Mouse (Mus musculus) heart, embryonic 11.5 days (tissue): ENCODE data around the gene Slc25a12. TPM values are rescaled to one million over a fixed set of nuclear protein-coding genes. Genes with fewer than 3 reads are reported as not detected.

ENCODE experiments used
- ATAC-seq: fragments of 200-750 bp; cut with Nextera tagmentation; replicated peaks from 2 replicates; pipeline ENCODE4 v1.8.0; 2017; ENCODE audit warnings: moderate library complexity; ENCODE audit not compliant: insufficient number of reproducible peaks, low FRiP score, low TSS enrichment
- H3K27ac ChIP-seq: fragments of 300-500 bp; sonication (generic); 2 replicates; pipeline ENCODE4 v1.5.1; 2014; ENCODE audit warnings: mild to moderate bottlenecking, low read depth, low read length
- H3K27me3 ChIP-seq: fragments of 300-500 bp; sonication (generic); 2 replicates; pipeline ENCODE4 v1.6.1; 2014; ENCODE audit warnings: mild to moderate bottlenecking, low read length, mixed read lengths; ENCODE audit not compliant: control insufficient read depth, insufficient read depth
- H3K36me3 ChIP-seq: fragments of 300-500 bp; sonication (generic); 2 replicates; pipeline ENCODE4 v1.6.1; 2014; ENCODE audit warnings: mild to moderate bottlenecking, low read length, moderate library complexity, mixed read lengths; ENCODE audit not compliant: control insufficient read depth, insufficient read depth
- H3K4me1 ChIP-seq: fragments of 300-500 bp; sonication (generic); 2 replicates; pipeline ENCODE4 v1.6.1; 2014; ENCODE audit warnings: low read length; ENCODE audit not compliant: control insufficient read depth, insufficient read depth
- H3K4me2 ChIP-seq: fragments of 300-500 bp; sonication (generic); 2 replicates; pipeline ENCODE4 v1.6.1; 2014; ENCODE audit warnings: mild to moderate bottlenecking, moderate library complexity
- H3K4me3 ChIP-seq: fragments of 300-500 bp; sonication (generic); 2 replicates; pipeline ENCODE4 v1.5.1; 2014; ENCODE audit warnings: low read depth, low read length
- H3K9ac ChIP-seq: fragments of 300-500 bp; sonication (generic); 2 replicates; pipeline ENCODE4 v1.6.1; 2014; ENCODE audit warnings: mild to moderate bottlenecking, low read depth, low read length, moderate library complexity
- H3K9me3 ChIP-seq: fragments of 300-500 bp; sonication (generic); replicated peaks from 2 replicates; pipeline ENCODE4 v1.6.1; 2016; ENCODE audit warnings: low read length; ENCODE audit not compliant: control insufficient read depth
- WGBS: fragments of 180-500 bp; shearing (Covaris S2); extraction: QIAGEN DNeasy Blood & Tissue Kit; methylation state at CpG from one replicate; pipeline ENCODE4 v1.1.7; 2014; ENCODE audit not compliant: insufficient replicate concordance; 5-methylcytosine and 5-hydroxymethylcytosine counted together
- polyA plus RNA-seq: library from polyadenylated mRNA; unstranded; fragments of >200 nt; fragmentation: Nextera tagmentation; extraction: Ambion mirVana; gene quantifications from 2 replicates; pipeline ENCODE4 v1.2.1, GENCODE M21; 2014

Gene Slc25a12
- polyA plus RNA-seq, 1 experiment from 2014 or later: 86.9 TPM

- Histone ChIP-seq H3K4me3 (no peak overlapping the region), H3K4me2 (no peak overlapping the region), H3K27me3 (no peaks in the 10 kb centered on the region), H3K9ac (no peak overlapping the region), H3K36me3 (0 out of 2 replicates have a peak, but pooled peaks cover 5% of the 10 kb centered on the region), H3K27ac (no peak overlapping the region), H3K9me3 (no peaks in the 10 kb centered on the region), H3K4me1 (peaks cover 4% of the 10 kb centered on the region; the same call in 1 of the 2 replicates)
- no peak for ATAC-seq
- 60% methylated on average over 3 of the region's 3 CpGs for WGBS
Observed at GRCm38 (mm10) chr2:71293983-71294382, 73.6 kb downstream of the Slc25a12 start.

GRCm38 (mm10) chr2:71291566-71291965 lies 76.0 kb downstream of the Slc25a12 start:
- H3K9ac ChIP-seq: no peak overlapping the region
- no peak overlapping the region for H3K4me3 ChIP-seq
- H3K36me3 ChIP-seq: peaks cover 7% of the 10 kb centered on the region; the same call in 1 of the 2 replicates
- no peaks in the 10 kb centered on the region for H3K27me3 ChIP-seq
- H3K9me3 ChIP-seq: no peaks in the 10 kb centered on the region
- no peak for ATAC-seq
- no peak overlapping the region for H3K4me2 ChIP-seq
- no peak overlapping the region for H3K27ac ChIP-seq
- WGBS: 64% methylated on average over 5 of the region's 5 CpGs
- H3K4me1 ChIP-seq: peaks cover 4% of the 10 kb centered on the region; the same call in 1 of the 2 replicates

- peaks cover 3% of the 10 kb centered on the region; the same call in 1 of the 2 replicates for H3K36me3 ChIP-seq
- peaks cover 4% of the 10 kb centered on the region; the same call in 1 of the 2 replicates for H3K4me1 ChIP-seq
- H3K27me3 ChIP-seq: no peaks in the 10 kb centered on the region
- H3K4me2 ChIP-seq: no peak overlapping the region
- no peak overlapping the region for H3K27ac ChIP-seq
- no peaks in the 10 kb centered on the region for H3K9me3 ChIP-seq
- H3K4me3 ChIP-seq: no peak overlapping the region
- ATAC-seq: no peak
- no peak overlapping the region for H3K9ac ChIP-seq
- WGBS: 54% methylated on average over 6 of the region's 6 CpGs
Observed at GRCm38 (mm10) chr2:71290107-71290775, 77.3 kb downstream of the Slc25a12 start.

GRCm38 (mm10) chr2:71281981-71282380 lies 85.6 kb downstream of the Slc25a12 start:
- H3K4me2 ChIP-seq: no peak overlapping the region
- H3K27ac ChIP-seq: no peak overlapping the region
- H3K9ac ChIP-seq: no peak overlapping the region
- no peak for ATAC-seq
- no peak overlapping the region for H3K4me3 ChIP-seq
- 78% methylated on average over 1 of the region's 1 CpGs for whole genome bisulfite sequencing
- H3K9me3 ChIP-seq: no peaks in the 10 kb centered on the region
- H3K4me1 ChIP-seq: no peaks in the 10 kb centered on the region
- no peaks in the 10 kb centered on the region for H3K27me3 ChIP-seq
- H3K36me3 ChIP-seq: peaks cover 17% of the 10 kb centered on the region

DNA sequence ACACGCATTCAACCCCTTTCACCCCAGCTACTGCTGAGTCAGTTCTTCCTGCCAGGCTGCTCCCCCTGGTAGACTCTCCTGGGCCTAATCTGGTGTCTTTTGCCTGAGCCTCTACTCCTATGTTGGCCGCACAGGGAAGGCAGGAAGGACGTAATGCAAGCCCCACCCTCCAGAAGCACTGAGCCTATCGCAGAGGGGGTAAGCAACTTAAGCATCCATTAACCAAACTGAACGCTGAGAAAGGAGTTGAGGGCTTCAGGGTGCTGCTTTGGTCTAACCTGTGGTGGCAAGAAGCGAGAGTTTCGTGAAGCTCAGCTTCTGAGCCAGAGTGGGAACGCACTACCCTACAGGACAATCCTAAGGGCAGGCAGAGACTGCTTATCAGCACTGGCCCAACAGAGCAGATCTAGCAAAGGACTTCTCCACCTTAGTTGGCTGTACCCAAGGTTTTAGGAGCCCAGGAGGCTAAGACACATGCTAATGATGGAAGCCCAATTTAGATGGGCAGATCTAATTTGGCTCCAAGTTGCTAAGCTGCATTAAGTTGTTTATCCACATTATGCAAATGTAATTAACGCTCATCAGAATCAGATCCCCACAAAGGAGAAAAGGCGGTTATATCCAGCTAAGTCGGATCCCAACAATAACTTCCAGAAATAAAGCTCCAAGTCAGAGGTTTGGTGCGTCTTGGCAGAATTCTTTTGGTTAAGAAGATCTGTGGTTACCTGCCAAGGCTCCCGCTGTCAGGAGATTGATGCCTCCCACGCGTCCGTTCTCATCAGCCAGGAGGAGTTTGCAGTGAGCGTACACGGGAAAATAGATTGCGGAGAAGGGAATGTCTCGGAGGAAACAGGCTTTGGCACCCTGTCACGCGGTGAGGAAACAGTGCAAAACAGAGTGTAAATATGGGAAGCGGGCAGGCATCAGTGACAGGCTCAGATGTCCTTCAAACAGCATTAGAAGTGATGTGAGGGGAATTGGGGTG lies 88.5 kb downstream of the Slc25a12 start:
- 77% methylated on average over 23 of the region's 23 CpGs for WGBS

GRCm38 (mm10) chr2:71275734-71276133 lies 91.8 kb downstream of the Slc25a12 start:
- WGBS: 88% methylated on average over 7 of the region's 7 CpGs
- H3K4me1 ChIP-seq: no peaks in the 10 kb centered on the region
- peaks cover 12% of the 10 kb centered on the region; the same call in 1 of the 2 replicates for H3K36me3 ChIP-seq
- H3K27ac ChIP-seq: no peak overlapping the region
- no peaks in the 10 kb centered on the region for H3K9me3 ChIP-seq
- no peaks in the 10 kb centered on the region for H3K27me3 ChIP-seq
- no peak for ATAC-seq
- H3K9ac ChIP-seq: no peak overlapping the region
- no peak overlapping the region for H3K4me3 ChIP-seq
- no peak overlapping the region for H3K4me2 ChIP-seq

More for the DNA sequence above, 88.5 kb downstream of the Slc25a12 start:
- H3K27me3 ChIP-seq: no peaks in the 10 kb centered on the region
- H3K27ac ChIP-seq: no peak overlapping the region
- peaks cover 20% of the 10 kb centered on the region for H3K36me3 ChIP-seq
- no peaks in the 10 kb centered on the region for H3K4me1 ChIP-seq
- H3K9me3 ChIP-seq: no peaks in the 10 kb centered on the region
- H3K9ac ChIP-seq: no peak overlapping the region
- H3K4me2 ChIP-seq: no peak overlapping the region
- no peak overlapping the region for H3K4me3 ChIP-seq
- ATAC-seq: no peak

DNA sequence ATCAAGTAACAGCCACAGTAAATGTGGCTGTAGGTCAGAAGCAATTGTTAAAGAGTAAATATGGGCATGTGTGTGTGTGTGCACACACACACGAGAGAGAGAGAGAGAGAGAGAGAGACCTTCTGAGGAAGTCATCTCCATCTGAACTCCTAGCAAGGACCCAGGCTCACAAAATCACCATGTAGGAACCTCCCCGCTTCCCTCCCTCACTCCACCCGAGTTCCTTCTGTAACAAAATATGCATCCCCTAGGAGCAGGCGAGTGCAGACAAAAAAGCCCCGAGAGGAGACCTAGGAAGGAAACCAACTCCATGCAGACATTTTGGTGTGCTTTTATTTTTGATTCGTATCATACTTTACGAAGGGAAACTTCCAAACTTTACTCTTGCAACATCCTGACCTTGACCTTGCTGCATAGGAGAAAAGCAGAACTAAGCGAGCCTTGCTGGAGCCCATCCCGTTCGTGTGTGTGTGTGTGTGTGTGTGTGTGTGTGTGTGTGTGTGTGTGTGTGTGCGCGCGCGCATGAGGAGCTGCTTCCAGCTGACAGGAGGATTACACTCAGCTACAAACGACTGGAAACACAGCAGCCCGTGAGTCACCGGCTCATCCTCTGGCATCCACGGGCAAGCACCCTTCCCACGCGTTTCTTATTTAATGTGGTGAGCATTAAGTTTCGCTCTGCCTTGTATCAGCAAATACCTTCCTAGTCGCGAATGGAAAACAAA lies 93.4 kb downstream of the Slc25a12 start:
- no peak overlapping the region for H3K4me3 ChIP-seq
- no peaks in the 10 kb centered on the region for H3K9me3 ChIP-seq
- no peak for ATAC-seq
- WGBS: 69% methylated on average over 23 of the region's 23 CpGs
- no peak overlapping the region for H3K9ac ChIP-seq
- H3K4me2 ChIP-seq: no peak overlapping the region
- H3K27ac ChIP-seq: no peak overlapping the region
- H3K27me3 ChIP-seq: no peaks in the 10 kb centered on the region
- H3K4me1 ChIP-seq: no peaks in the 10 kb centered on the region
- H3K36me3 ChIP-seq: peaks cover 12% of the 10 kb centered on the region; the same call in 1 of the 2 replicates

DNA sequence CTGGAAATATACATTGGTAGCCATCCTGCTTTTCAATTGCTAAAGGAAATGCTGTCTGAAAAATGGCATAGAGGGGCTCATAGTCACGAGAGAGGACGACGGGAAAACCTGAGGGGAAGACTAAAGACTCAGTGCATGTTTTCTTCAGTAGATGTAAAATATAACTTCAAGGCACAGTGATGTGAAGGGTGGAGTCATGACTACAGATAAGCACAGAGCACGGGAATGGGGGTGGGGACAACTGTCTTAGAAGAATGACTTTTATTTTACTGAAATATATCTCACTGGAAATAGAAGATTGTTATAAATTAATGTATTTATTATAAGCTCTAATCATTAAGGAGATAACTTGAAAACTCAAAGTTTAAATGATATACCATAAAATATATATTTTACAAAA lies 97.5 kb downstream of the Slc25a12 start:
- no peaks in the 10 kb centered on the region for H3K27me3 ChIP-seq
- H3K27ac ChIP-seq: no peak overlapping the region
- H3K9me3 ChIP-seq: no peaks in the 10 kb centered on the region
- peaks cover 9% of the 10 kb centered on the region for H3K36me3 ChIP-seq
- WGBS: 55% methylated on average over 4 of the region's 4 CpGs
- no peak overlapping the region for H3K4me2 ChIP-seq
- H3K9ac ChIP-seq: no peak overlapping the region
- H3K4me3 ChIP-seq: no peak overlapping the region
- no peaks in the 10 kb centered on the region for H3K4me1 ChIP-seq
- no peak for ATAC-seq
